Mouse (Mus musculus) midbrain, postnatal 0 days (tissue): ENCODE measurements at regions not wholly inside any gene's neighbourhood (a gene's known extent, or its start where the extent isn't known, plus 50 kb on each side); places are given as distances from the start of the nearest gene placed in this dataset.

Experiments used
- ATAC-seq: fragments of 200-750 bp; cut with Nextera tagmentation; 2 replicates; pipeline ENCODE4 v1.8.0; 2017; ENCODE audit warnings: moderate number of reproducible peaks, mild to moderate bottlenecking, moderate TSS enrichment, moderate library complexity; ENCODE audit not compliant: low FRiP score
- DNase-seq: peaks from one replicate; pipeline ENCODE4 v3.0.0-alpha.2; 2015; ENCODE audit warnings: low spot score
- H3K27ac ChIP-seq: fragments of 300-500 bp; sonication (generic); 2 replicates; pipeline ENCODE4 v1.5.1; 2014; ENCODE audit warnings: low read depth, mild to moderate bottlenecking, low read length, mixed read lengths
- H3K27me3 ChIP-seq: fragments of 300-500 bp; sonication (generic); 2 replicates; pipeline ENCODE4 v1.6.1; 2014; ENCODE audit warnings: low read length, control low read depth, mixed read lengths; ENCODE audit not compliant: insufficient read depth
- H3K36me3 ChIP-seq: fragments of 300-500 bp; sonication (generic); 2 replicates; pipeline ENCODE4 v1.6.1; 2014; ENCODE audit warnings: low read length, control low read depth, mixed read lengths; ENCODE audit not compliant: insufficient read depth
- H3K4me1 ChIP-seq: fragments of 300-500 bp; sonication (generic); 2 replicates; pipeline ENCODE4 v1.6.1; 2014; ENCODE audit warnings: mild to moderate bottlenecking, control low read depth, antibody characterized with exemption, low read length, mixed read lengths; ENCODE audit not compliant: insufficient read depth
- H3K4me2 ChIP-seq: fragments of 300-500 bp; sonication (generic); 2 replicates; pipeline ENCODE4 v1.6.1; 2014; ENCODE audit warnings: low read depth, mild to moderate bottlenecking, low read length, mixed read lengths; ENCODE audit not compliant: poor library complexity, severe bottlenecking
- H3K4me3 ChIP-seq: fragments of 300-500 bp; sonication (generic); 2 replicates; pipeline ENCODE4 v1.5.1; 2014; ENCODE audit warnings: low read depth, mild to moderate bottlenecking, low read length, moderate library complexity
- H3K9ac ChIP-seq: fragments of 300-500 bp; sonication (generic); replicated peaks from 2 replicates; pipeline ENCODE4 v1.6.1; 2014; ENCODE audit warnings: mild to moderate bottlenecking, low read length, moderate library complexity, mixed read lengths; ENCODE audit not compliant: poor library complexity, severe bottlenecking
- H3K9me3 ChIP-seq: fragments of 300-500 bp; sonication (generic); 2 replicates; pipeline ENCODE4 v1.6.1; 2016; ENCODE audit warnings: low read length, control low read depth
- CTCF ChIP-seq: IDR thresholded peaks from 2 replicates; pipeline ENCODE4 v1.5.1; 2016; ENCODE audit warnings: antibody characterized with exemption, mild to moderate bottlenecking
- WGBS: fragments of 180-500 bp; shearing (Covaris S2); extraction: QIAGEN DNeasy Blood & Tissue Kit; methylation state at CpG from one replicate; pipeline ENCODE4 v1.1.7; 2014; 5-methylcytosine and 5-hydroxymethylcytosine counted together

GRCm38 (mm10) chr2:28395391-28395790 lies 51.2 kb upstream of the Ppp1r26 start:
- no peaks in the 10 kb centered on the region for H3K36me3 ChIP-seq

More at GRCm38 (mm10) chr2:28395391-28395790, 51.2 kb upstream of the Ppp1r26 start:
- no peak for ATAC-seq
- H3K9me3 ChIP-seq = no peaks in the 10 kb centered on the region
- H3K4me3 ChIP-seq = no peak overlapping the region
- WGBS = 89% methylated on average over 6 of the region's 6 CpGs
- DNase-seq = no peak
- 0 out of 2 replicates have a peak, but pooled peaks cover 3% of the 10 kb centered on the region for H3K4me1 ChIP-seq
- no peak overlapping the region for H3K9ac ChIP-seq
- H3K4me2 ChIP-seq = no peak overlapping the region
- no peak overlapping the region for H3K27ac ChIP-seq
- no peaks in the 10 kb centered on the region for H3K27me3 ChIP-seq
- TF ChIP-seq CTCF = no peak
